11 mouse cellular contexts compared by ENCODE assay signal in the genomic region with DNA sequence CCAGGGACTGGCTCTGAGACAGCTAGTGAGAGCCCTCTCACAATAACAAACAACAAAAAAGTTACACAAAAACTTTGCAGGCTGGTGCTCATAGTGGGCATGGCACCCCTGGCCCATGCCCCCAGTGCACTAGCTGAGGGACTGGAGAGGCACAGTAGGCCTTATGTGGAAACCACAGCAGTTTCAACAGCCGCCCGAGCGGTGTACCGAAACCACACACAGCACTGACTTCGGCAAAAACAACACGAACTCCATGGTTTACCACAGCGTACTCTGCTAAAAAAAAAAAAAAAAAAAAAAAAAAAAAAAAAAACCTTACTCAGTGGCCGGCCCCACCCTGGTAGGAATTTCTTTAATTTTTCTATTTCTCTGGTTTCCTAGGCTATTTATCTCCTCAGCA. TPM values are rescaled to one million over a fixed set of nuclear protein-coding genes. Genes with fewer than 3 reads are reported as not detected.
DNase-seq lines count a peak whose midpoint lies in the region; TF ChIP-seq lines count a peak whose summit lies in the region.
"Had no signal": no experiment of that assay in that cellular context is flagged by ENCODE, and none has a peak within 500 bp of the region (broad histone marks: within the 10 kb centered on the region; RNA-seq: fewer than 3 reads in every experiment).

No protein-coding gene starts in this region.

- H3K36me3 ChIP-seq in MEL (ENCODE audit: control insufficient read depth in 1 of 2, insufficient read depth in 2 of 2, low read length in 2 of 2), result peaks cover under 1 to 29% of the 10 kb centered on the region in 2 experiments; a peak in 3 of 4 replicates

- H3K9me3 ChIP-seq in MEL (replicated peaks; ENCODE audit: insufficient read depth, low read length), result no peaks in the 10 kb centered on the region
- H3K9me3 ChIP-seq: embryonic facial prominence, embryonic 13.5 days; intestine, embryonic 15.5 days had no signal

- DNase-seq in CD4-positive, CD25-positive, alpha-beta regulatory T cell, adult 2 months (ENCODE audit: low read depth, low spot score), result peak; percentile 87
- DNase-seq in MEL (ENCODE audit: low read depth, low spot score), result no peak
- peak; percentile 78 for DNase-seq in lung, postnatal 36 days
- DNase-seq in spleen, postnatal 36 days (ENCODE audit: low spot score in 2 of 2), result peak; percentile 91 to 92
- DNase-seq in cerebellum, adult 9-10 months, result no peak
- no peak for DNase-seq in right cerebral cortex, postnatal 25 days
- no peak for DNase-seq in layer of hippocampus, postnatal 14 days (ENCODE audit: low spot score in 2 of 2)
- DNase-seq: layer of hippocampus, adult 9-11 months; lung, embryonic 14.5 days had no signal

- no peak overlapping the region for H3K4me3 ChIP-seq in MEL (ENCODE audit: control insufficient read depth in 1 of 2, insufficient read depth in 1 of 2, low read depth in 2 of 2, low read length in 2 of 2)
- H3K4me3 ChIP-seq: embryonic facial prominence, embryonic 13.5 days; intestine, embryonic 15.5 days had no signal

- no peak for TF ChIP-seq POLR2A in MEL (IDR thresholded peaks at IDR 0.05; ENCODE audit: control insufficient read depth in 1 of 2, insufficient read depth in 1 of 2, low read depth in 1 of 2, low read length in 2 of 2, poor library complexity in 1 of 2)

- no peak overlapping the region for H3K27ac ChIP-seq in MEL (ENCODE audit: control insufficient read depth, low read depth, low read length)
- H3K27ac ChIP-seq: embryonic facial prominence, embryonic 13.5 days; intestine, embryonic 15.5 days had no signal

- no peaks in the 10 kb centered on the region for H3K79me2 ChIP-seq in MEL (ENCODE audit: control insufficient read depth, insufficient read depth, low read length, poor library complexity)

- peaks cover 2 to 44% of the 10 kb centered on the region in 2 experiments; a peak in 3 of 4 replicates for H3K4me1 ChIP-seq in MEL (ENCODE audit: control insufficient read depth in 1 of 2, insufficient read depth in 2 of 2, low read length in 2 of 2)
- H3K4me1 ChIP-seq: embryonic facial prominence, embryonic 13.5 days; intestine, embryonic 15.5 days had no signal

- no peak for TF ChIP-seq EP300 in MEL (IDR thresholded peaks at IDR 0.05; ENCODE audit: low read depth in 1 of 2, low read length in 2 of 2)

- no peak for TF ChIP-seq RAD21 in MEL (IDR thresholded peaks at IDR 0.05; ENCODE audit: low read depth, low read length)

- H3K9ac ChIP-seq in MEL (ENCODE audit: control insufficient read depth, low read depth, low read length, poor library complexity, severe bottlenecking), result no peak overlapping the region
- H3K9ac ChIP-seq: embryonic facial prominence, embryonic 13.5 days; intestine, embryonic 15.5 days; lung, embryonic 14.5 days had no signal

- no peaks in the 10 kb centered on the region for H3K27me3 ChIP-seq in MEL (ENCODE audit: control insufficient read depth in 1 of 2, insufficient read depth in 2 of 2, low read length in 2 of 2)
- H3K27me3 ChIP-seq: embryonic facial prominence, embryonic 13.5 days; intestine, embryonic 15.5 days had no signal

- no peak for TF ChIP-seq CTCF in MEL (IDR thresholded peaks at IDR 0.05 in 2 of 3, conservative IDR thresholded peaks at IDR 0.05 in 1 of 3; ENCODE audit: control insufficient read depth in 1 of 3, insufficient read depth in 1 of 3, low read depth in 2 of 3, low read length in 3 of 3, poor library complexity in 1 of 3, severe bottlenecking in 1 of 3)

TF ChIP-seq in MEL, 35 proteins besides CTCF, POLR2A, EP300 and RAD21:
- peak; percentile 70 for TF ChIP-seq ZNF384 (IDR thresholded peaks at IDR 0.05; ENCODE audit: low read depth, low read length)
- TF ChIP-seq POLR2AphosphoS2 (IDR thresholded peaks at IDR 0.05; ENCODE audit: low read length), result no peak
TF ChIP-seq in MEL: peak in this region for 1.

RNA-seq across cellular contexts. Expression of gene Klf2, which starts 31.9 kb away (rescaled TPM):
- not detected in 2 replicates for total RNA-seq in MEL (2012; rRNA removed)
- polyA plus RNA-seq in MEL (2012; ENCODE audit: insufficient read depth in 1 of 2, insufficient read length in 2 of 2, low read depth in 1 of 2, low replicate concordance in 2 of 2, missing spikeins in 1 of 2), result not detected
- total RNA-seq in layer of hippocampus, postnatal 14 days (2021), result 10 to 100 TPM; 20.2 to 22.0 TPM

RNA-seq across cellular contexts. Expression of gene Gm10282, which starts 45.7 kb away (rescaled TPM):
- total RNA-seq in MEL (2012; rRNA removed), result 11.4 and 11.7 TPM in 2 replicates
- 100 to 1,000 TPM in 1 of 2 experiments, not detected in 1; 133 TPM for polyA plus RNA-seq in MEL (2012; ENCODE audit: insufficient read depth in 1 of 2, insufficient read length in 2 of 2, low read depth in 1 of 2, low replicate concordance in 2 of 2, missing spikeins in 1 of 2)
- total RNA-seq in layer of hippocampus, postnatal 14 days (2021), result 10 to 100 TPM in 1 of 2 experiments, 1 to 10 TPM in 1; 9.7 to 10.6 TPM

Comparison
In these comparisons a context has a peak if more than half of its experiments do, and no peak if none do; other contexts are left out.
1. DNase-seq: peak in CD4-positive, CD25-positive, alpha-beta regulatory T cell, adult 2 months (single experiment), lung, postnatal 36 days (single experiment) and spleen, postnatal 36 days (2 of 2); none in MEL (single experiment), cerebellum, adult 9-10 months (single experiment), right cerebral cortex, postnatal 25 days (single experiment) and layer of hippocampus, postnatal 14 days (0 of 2).
2. RNA of gene Klf2, which starts 31.9 kb away (total RNA-seq): 20.2 to 22.0 TPM in layer of hippocampus, postnatal 14 days; not detected in MEL; every median in the first group is over 10 times any median in the second.